Mouse (Mus musculus) thymus, adult 18-20 months (tissue): Measurements from ENCODE around the gene Ccdc114.

ENCODE experiments used
- DNase-seq, 2 experiments: peaks; one replicate each; pipeline ENCODE4 v3.0.0; 2022; ENCODE audit warnings: mixed read lengths in 2 of 2

The Ccdc114 gene

DNA sequence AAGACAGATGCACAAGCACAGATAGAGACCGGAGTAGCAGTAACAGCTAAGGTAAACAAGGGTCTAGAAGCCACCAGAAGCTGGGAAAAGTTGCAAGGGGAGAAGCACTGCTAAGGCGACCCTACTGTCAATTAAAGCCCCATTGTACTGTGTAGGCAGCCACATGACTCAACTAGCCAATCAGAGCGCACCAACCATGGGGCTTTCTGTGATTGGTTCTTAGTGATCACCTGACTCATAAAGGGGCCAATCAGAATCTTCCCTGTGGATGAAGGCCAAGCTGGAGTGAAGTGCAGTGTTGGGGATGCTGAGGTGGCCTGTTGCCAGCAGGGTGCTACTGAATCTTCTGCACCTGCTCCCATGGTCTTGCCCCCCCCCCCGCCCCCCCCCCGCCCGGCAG, 63.0 kb downstream of the Ccdc114 start:
- DNase-seq: no peak

DNA sequence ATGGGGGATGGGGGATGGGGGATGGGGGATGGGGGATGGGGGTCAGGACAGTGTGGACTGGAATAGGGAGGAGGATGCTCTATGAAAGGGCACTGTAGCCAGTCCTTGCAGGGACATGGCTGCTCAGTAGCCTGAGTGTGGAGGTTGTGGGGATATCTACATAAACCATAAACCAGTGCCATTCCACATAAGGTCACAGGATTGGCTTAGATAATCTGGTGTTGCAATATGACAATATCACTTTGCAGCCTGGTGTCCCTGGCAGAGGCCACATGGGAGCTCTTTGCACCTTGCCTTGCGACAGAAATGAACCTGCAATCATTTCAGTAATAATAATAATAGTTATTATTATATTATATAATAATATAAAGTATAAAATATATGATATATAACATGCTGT, 64.5 kb downstream of the Ccdc114 start:
- DNase-seq: no peak

DNA sequence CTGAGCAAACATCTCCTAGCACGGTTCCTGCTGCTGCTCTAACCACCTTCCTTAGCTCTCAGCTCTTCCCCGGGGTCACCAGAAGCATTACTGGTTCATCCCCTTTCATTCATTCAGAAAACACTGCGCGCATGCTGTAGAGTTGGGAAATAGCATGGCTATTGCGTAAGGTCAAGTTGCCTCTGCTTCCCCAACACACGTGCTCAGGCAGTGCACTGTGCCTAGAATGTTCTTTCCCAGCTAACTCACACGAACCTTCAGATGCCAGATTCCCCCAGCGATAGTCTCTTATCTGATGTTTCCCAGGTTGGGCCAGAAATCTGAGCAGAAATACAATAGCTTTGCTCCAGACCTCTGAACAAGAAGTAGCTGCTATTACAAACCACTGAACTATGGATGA, 68.6 kb downstream of the Ccdc114 start:
- no peak for DNase-seq
